Mouse (Mus musculus): ENCODE data around the gene Arhgef26.

- no peak for TF ChIP-seq CTCF (IDR thresholded peaks at IDR 0.05; ENCODE audit: low read depth)
- TF ChIP-seq EP300 (optimal IDR thresholded peaks at IDR 0.05) = no peak
Observed at GRCm38 (mm10) chr3:62376719-62377118, 38.6 kb downstream of the Arhgef26 start.

Data from stomach, postnatal 0 days (tissue).